Mouse (Mus musculus): ENCODE results near the gene Nid2. TPM values are rescaled to one million over a fixed set of nuclear protein-coding genes. Genes with fewer than 3 reads are reported as not detected.

Nid2 gene
- polyA plus RNA-seq, 1 experiment from 2014 or later: 50.2 TPM

GRCm38 (mm10) chr14:19858808-19859776 lies 108.0 kb downstream of the Nid2 start:
- H3K36me3 ChIP-seq (replicated peaks): no peaks in the 10 kb centered on the region
- H3K4me3 ChIP-seq: no peak overlapping the region
- no peak overlapping the region for H3K27ac ChIP-seq
- H3K27me3 ChIP-seq (ENCODE audit: poor library complexity, severe bottlenecking): no peaks in the 10 kb centered on the region
- no peaks in the 10 kb centered on the region for H3K4me1 ChIP-seq
- 64% methylated on average over 8 of the region's 8 CpGs for WGBS
- no peak for DNase-seq (ENCODE audit: extremely low spot score, low spot score)
- peaks cover 3% of the 10 kb centered on the region; the same call in 1 of the 2 replicates for H3K9me3 ChIP-seq

GRCm38 (mm10) chr14:19860281-19860680 lies 109.2 kb downstream of the Nid2 start:
- H3K27me3 ChIP-seq (ENCODE audit: poor library complexity, severe bottlenecking): no peaks in the 10 kb centered on the region
- no peaks in the 10 kb centered on the region for H3K4me1 ChIP-seq
- H3K4me3 ChIP-seq: no peak overlapping the region
- H3K27ac ChIP-seq: no peak overlapping the region
- DNase-seq (ENCODE audit: extremely low spot score, low spot score): no peak
- 95% methylated on average over 4 of the region's 4 CpGs for WGBS
- peaks cover 3% of the 10 kb centered on the region; the same call in 1 of the 2 replicates for H3K9me3 ChIP-seq
- H3K36me3 ChIP-seq (replicated peaks): no peaks in the 10 kb centered on the region

Other genes with a start within 250 kb of the Nid2 start
- 0.12 and 0.19 TPM in 2 replicates for gene Gm2244, start 201.3 kb upstream of the Nid2 start, polyA plus RNA-seq (2016; fragmentation: Nextera tagmentation; extraction: Ambion mirVana)
- 2.5 and 3.2 TPM in 2 replicates for gene Gm2237, start 166.1 kb upstream of the Nid2 start, polyA plus RNA-seq (2016; fragmentation: Nextera tagmentation; extraction: Ambion mirVana)
- gene Gm5458, start 148.7 kb upstream of the Nid2 start, polyA plus RNA-seq (2016; fragmentation: Nextera tagmentation; extraction: Ambion mirVana): not detected in 2 replicates
- 232 and 234 TPM in 2 replicates for gene Rtraf, start 72.6 kb downstream of the Nid2 start, polyA plus RNA-seq (2016; fragmentation: Nextera tagmentation; extraction: Ambion mirVana)
- 81.0 and 86.1 TPM in 2 replicates for gene Gng2, start 226.4 kb downstream of the Nid2 start, polyA plus RNA-seq (2016; fragmentation: Nextera tagmentation; extraction: Ambion mirVana)

Data from forebrain, embryonic 10.5 days (tissue).